Mouse (Mus musculus) thymus, postnatal 14 days (tissue): ENCODE results near the gene Pdhb.

ENCODE experiments used
- DNase-seq: peaks from one replicate; pipeline ENCODE4 v3.0.0; 2021

The Pdhb gene

DNA sequence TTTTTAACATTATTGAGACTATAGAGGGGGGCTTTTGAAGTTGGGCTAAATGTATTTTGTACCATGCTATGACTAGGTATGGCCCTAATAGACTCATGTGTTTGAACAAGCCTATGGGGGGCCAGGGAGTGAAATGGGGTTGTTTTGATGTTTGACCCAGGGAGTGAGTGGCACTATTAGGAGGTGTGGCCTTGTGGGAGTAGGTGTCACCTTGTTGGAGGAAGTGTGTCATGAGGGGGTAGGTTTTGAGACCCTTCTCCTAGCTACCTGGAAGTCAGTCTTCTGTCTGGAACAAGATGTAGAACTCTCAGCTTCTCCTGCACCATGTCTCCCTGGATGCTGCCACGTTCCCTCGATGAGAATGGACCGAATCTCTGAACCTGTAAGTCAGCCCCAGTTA lies 17.7 kb upstream of the Pdhb start:
- no peak for DNase-seq

DNA sequence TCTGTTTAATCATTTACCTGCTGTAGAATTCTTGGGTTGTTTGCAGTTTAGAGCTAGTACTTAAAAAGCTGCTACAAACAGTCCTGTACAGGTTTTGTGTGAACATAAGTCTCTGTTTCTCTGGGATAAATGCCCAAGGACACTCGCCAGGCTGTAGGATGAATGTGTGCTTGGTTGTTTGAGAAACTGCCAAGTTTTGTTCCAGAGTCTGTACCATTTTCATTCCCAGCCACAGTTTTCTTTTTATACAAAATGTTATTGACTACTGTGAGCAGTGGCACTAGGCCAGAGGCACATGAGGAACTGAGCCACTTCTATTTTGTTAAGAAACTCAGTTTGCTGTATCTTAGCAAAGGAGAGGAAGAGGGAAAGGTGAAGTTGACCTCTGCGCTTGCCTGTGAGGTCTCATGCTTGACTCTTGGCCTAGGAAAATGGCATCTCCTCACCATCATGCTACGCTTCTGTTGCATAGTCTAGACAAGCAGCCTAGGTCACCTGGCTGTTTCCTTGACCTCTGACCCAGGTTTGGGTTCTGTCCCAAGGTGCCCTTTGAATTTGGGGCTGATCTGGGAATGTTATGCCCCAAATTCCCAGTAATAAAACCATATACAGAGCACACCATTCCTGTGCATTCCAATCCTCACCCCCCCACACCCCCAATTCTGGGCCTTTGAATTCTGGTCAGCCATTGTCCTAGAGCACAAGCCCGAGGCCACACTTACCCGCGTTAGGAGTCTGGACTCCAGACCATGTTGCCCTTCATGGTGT lies 13.6 kb upstream of the Pdhb start:
- no peak for DNase-seq

DNA sequence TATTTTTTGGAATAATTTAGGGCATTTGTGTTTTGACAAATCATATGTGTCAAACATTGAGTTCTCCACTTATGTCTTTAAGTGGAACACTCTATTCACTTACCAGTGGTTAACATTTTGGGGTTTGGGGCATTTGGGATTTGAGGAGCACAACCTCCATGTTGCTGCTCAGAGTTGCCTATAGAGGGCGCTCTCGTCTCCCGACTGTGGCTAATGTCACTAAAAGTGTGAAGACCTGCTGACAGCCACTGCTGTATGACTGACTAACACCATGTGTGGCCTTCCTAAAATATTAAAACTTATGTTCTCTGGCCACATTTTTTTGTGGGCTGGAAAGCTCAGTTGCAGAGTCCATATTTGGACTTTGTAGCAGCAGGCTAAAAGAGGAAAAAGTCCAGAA lies 10.5 kb upstream of the Pdhb start:
- DNase-seq = no peak

DNA sequence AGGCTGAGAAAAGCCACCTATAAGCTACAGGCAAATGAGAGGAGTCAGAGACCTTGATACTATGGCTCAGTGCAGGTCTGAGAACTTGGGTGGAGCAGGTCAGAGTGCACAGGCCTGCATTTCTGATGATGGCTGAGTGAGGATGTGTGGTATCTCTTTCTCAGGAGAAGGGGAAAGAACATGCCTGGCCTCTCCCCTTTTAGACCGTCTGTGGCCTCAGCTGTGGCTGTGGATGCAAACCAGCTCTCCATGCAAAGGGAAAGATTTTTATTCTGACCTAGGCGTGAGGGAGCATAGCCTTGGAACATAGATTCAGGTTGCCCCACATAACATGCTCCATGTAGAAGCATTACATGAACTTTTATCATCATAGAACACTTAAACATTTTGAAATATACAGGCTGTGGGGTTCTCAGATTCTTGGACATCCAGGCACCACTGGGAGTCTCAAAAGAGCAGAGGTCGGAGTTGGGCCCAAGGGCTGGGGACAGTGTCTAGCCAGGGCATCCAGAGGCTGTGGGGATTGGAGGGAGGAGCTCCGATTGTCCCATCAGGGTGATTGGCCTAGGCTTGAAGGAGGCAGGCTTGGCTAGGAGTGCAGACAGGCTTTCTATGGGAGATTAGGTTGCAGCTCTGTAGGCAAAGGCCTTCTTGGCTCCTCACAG lies 7.7 kb upstream of the Pdhb start:
- DNase-seq = no peak

DNA sequence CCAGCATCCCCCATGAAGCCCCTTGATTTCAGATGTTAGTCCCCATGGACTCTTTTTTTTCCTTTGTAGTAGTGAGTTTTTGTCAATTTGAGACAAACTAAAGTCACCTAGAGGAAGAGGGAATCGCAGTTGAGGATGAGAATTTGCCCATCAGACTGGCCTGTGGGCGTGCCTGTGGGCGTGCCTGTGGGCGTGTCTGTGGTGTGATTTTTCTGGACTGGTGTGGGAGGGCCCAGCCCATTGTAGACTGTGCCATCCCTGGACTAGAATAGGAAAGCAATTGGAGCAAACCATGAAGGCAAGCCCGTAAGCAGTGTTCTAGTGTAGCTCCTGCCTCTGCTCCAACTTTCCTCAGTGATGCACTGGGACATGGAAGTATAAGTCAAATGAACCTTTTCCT lies 3.4 kb upstream of the Pdhb start:
- no peak for DNase-seq

DNA sequence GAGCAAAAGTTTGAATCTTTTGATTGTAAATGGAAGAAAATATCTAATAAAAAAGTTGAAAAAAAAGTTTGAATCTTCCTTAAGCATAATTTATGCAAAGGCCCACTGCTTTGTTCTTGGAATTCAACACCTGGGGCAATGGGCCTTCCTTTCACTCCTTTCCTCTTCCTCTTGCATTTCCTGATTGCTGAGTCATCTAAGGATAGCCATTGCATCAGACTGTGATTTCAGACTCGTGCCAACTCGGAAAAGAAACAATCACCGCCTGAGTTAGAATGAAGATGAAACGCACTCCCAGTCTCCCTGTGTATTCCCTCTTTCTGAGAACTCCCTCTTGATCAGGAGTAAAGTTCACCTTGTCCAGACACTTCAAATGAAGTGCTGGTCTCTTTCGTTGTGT lies 1.8 kb upstream of the Pdhb start:
- DNase-seq = no peak

DNA sequence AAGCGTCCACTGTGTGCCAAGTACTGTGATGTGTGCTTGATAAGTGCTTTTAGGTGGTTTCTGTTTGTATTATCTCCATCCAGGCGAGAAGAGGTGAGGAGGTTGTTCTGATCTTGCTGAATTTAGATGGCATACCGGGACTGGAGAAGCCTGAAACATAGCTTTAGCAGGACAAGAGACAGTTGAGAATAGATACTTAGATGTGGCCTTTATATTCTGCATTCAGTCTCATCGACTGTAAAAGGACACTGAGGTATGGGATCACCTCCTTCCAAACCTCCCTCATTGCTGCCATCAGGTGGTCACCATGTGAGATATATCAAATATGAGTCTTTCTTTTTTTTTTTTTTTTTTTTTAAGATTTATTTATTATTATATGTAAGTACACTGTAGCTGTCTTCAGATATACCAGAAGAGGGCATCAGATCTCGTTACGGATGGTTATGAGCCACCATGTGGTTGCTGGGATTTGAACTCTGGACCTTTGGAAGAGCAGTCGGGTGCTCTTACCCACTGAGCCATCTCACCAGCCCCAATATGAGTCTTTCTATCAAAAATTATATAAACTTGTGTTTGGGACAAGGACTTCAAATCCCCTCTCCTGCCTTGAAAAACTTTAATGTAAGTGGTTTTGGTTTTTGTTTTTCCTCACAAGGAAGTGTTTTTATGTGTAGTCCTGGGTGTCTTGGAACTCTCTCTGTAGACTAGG lies 871 bp upstream of the Pdhb start:
- DNase-seq = peak; percentile 64

DNA sequence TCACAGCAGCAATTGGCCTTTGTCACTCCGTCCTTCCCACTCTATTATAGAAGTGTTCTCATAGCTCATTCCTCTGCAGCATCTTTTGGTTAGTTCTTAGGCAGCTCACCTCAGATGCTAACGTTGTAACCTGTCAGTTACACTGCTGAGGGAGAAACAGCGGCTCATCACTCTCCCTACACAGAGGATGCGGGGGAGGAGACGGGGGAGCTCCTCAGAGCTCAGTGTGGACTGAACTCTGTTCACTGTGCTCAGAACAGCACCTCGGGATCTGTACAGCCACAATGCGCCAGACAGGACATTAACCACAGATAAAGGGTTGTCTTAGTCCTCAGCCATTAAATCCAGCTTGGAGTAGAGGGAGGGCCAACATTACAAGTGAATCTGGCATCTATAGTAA lies 8.4 kb downstream of the Pdhb start:
- no peak for DNase-seq

DNA sequence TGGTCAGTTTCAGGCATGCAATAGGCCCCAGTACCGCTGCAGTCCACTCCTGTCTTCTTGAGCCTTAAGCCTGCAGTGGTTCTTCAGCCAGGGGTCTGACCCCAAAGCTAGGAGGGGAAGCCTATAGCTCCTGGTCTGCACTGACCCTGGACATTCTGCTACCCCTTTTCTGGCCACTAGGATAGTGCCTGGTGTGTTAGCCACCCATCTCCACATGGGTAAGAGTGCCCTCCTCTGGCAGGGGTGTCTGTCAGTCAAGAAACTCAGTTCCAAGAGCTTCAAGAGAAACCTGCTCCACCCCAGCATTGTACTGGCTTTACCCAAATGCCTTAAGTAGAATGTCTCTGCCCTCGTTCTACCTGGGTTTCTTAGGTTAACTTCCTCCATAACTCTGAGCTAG lies 11.0 kb downstream of the Pdhb start:
- DNase-seq = peak; percentile 48

DNA sequence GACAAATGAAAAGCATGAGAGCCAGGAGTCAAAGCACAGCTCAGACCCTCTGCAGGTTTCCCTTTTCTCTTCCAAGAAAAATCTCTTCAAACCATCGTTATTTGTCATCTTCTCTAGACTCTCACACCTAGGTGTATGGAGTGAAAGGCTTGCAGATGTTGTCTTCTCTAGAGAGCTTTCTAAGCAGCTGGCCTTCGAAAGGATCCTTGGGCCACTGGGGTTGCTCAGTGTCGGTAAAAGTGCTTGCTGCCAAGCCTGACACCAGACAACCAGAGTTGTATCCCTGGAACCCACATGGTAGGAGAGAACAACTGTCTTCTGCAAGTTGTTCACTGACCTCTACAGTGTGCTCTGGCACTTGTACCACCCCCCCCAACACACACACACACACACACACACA lies 13.7 kb downstream of the Pdhb start:
- DNase-seq = no peak

DNA sequence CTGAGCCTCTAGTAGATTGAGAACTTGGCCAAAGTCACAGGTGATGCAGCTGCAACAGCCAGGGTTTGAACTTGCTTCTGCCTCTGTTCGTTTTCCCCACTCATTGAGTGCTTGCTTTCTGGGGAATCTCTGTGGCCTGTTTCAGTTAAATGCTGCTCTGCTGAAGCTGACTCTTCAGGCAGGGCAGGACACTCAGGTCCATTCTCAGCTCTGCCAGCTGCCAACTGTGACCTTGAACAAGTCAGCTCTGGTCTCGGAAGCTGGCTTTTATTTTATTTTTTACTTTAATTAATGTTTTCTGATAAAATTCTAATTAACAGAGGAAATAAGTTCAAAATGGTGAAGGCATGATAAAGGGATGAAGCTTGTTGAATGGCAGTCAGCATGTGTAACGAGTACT lies 14.1 kb downstream of the Pdhb start:
- no peak for DNase-seq

DNA sequence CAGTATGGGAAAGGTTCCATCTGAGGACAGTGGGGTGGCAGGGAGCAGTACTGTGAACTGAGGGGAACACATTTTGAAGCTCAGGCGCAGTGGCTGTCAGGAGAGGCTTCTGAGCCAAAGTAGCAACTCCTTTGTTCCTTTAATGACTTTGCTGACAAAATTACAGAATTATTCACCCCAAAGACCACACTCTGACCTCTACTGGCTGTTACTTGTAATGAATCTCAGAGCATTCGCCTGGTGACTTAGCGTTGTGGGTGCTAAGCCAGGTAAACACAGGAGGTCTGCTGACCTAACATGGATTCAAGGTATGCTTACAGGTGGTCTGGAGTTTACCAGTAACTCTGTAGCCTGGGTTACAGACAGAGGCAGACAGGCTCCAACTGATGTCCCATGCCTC lies 15.9 kb downstream of the Pdhb start:
- peak; percentile 25 for DNase-seq

DNA sequence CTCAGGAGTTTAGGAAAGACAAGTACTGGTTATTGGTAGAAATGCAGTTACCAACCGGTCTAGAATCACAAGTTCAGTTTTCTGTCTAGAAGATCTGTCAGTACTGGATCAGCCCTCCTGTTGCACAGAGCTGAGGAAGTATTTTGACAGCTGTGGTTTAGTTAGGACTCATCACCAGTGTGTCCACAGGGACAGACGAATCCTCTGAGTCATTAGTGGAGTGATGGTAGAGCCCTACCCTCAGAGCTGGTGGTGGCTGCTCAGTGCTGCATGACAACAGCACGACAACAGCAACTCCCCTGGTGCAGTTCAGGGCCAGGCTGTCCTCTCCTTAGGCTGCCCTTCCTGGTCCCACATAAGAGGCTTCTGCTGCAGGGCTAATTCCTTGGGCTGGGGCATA lies 18.8 kb downstream of the Pdhb start:
- no peak for DNase-seq

DNA sequence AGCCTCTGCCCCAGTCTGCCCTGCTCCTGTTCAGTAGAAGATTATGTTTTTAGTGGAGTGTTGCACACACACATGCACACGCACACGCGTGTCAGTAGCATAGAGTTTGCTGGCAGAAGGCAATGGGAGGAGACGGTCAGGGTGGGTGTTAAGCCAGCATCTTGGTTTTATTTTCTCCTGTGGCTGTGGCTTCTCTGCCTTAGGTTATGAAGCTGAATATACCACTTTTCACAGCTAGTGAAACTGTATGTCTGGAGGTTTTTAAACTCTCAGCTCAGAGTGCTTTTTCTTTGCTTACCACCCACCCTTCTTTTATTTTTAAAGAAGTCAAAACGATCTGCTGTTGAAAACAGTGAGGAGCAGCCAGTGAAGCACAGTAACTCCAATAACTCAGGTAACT lies 21.1 kb downstream of the Pdhb start:
- no peak for DNase-seq

DNA sequence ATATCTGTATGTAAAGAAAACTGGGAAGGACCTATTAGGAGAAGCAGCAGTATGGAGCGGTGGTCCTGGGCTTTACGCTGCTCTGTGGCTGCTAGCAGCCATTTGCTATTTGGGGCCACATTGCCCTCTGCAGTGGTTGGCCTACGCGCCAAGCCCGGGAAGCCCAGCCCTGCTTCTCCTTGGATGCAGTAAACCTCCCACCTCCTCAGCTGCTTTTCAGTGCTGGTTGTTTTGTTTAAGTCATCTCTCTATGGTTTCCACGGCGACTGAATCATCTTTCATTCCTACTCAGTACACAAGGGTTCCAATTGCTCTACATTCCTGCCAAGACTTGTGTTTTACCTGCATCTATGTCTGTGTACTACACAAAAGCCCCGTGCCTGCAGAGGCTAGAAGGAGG lies 24.0 kb downstream of the Pdhb start:
- no peak for DNase-seq

DNA sequence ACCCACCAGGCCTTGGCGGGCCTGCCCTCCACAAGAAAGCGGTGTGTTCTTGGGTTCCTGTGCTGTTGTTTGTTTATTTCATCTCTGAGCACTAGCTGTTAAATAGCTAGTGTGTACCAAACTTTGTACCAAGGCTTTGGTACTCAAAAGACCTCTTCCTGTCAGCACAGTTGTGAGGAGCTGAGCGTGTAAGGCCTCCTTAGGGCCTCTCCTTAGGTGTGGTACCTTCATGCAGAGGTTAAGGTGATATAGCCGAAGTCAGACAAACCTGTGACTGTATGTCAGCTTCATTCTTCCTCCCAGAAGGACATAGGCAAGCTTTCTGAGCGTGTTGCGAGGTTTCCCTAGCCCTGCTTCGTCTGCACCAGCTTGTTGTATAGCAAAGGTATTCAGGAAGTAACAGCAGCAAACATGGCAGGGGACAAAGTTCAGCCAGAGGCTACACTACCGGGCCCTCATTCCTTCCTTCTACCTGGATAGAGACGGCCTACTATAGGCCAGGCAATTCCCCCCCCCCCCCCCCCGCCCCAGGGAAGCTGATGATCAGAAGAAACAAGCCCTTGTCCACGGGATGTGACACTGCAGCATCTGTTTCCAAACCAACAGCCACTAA lies 26.1 kb downstream of the Pdhb start:
- DNase-seq = no peak

DNA sequence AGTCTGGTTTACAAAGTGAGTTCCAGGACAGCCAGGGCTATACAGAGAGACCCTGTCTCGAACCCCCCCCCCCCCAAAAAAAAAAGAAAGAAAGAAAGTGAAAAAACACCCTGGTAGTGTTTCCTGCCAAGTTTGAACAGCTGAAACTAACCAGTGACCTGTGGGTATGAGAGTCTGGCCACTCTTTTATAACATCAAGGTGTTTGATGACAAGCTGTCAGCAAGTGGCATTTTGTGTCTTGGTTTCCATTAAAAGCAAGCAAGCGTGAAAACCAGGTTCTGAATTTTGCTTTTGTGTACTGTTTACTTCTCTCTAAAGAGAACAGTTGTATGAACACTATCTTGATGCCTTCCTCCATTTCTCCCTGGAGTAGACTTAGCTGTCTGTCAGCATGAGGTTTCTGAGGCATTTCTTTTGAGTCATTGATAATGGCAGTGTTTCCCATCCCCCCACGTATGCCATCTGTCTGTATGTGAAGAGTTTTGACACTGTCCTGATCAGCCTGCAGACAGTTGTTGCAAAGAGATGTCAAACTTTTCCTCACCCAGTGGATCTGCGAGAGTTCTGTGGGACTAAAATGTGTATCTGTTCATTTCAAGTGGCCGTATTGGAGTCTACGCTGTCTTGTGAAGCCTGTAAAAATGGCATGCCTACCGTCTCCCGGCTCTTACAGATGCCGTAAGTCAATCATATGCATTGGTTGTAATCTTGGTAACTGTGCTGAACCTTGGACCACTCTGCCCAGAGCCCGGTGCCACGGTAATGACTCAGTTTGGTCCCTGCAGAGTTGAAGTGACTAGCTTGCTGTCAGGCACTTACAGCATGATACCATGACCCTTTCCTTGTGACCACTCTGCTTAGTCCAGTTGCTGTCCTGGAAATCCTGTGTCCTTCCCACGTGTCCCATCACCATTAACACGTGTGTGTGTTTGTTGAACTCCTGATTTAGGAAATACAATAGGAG lies 26.9 kb downstream of the Pdhb start:
- no peak for DNase-seq

DNA sequence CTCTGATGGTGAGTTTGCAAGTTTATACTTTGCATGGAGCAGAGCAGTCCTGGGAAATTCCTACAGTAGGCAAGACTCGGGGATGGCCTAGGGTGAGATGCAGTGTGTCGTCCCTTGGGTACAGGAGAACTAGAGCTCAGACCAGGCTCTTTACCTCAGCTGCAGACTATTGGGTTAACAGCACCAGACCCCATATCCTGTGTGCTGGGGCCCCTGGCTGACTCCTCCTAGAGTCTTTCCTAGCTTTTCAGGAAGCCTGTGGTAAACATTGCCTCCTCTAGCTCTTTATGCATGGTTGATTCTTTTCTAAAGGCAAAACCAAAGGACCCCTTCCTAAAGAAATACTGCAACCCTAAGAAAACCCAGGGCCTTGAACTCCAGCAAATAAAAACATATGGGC lies 31.7 kb downstream of the Pdhb start:
- DNase-seq = peak; percentile 52

DNA sequence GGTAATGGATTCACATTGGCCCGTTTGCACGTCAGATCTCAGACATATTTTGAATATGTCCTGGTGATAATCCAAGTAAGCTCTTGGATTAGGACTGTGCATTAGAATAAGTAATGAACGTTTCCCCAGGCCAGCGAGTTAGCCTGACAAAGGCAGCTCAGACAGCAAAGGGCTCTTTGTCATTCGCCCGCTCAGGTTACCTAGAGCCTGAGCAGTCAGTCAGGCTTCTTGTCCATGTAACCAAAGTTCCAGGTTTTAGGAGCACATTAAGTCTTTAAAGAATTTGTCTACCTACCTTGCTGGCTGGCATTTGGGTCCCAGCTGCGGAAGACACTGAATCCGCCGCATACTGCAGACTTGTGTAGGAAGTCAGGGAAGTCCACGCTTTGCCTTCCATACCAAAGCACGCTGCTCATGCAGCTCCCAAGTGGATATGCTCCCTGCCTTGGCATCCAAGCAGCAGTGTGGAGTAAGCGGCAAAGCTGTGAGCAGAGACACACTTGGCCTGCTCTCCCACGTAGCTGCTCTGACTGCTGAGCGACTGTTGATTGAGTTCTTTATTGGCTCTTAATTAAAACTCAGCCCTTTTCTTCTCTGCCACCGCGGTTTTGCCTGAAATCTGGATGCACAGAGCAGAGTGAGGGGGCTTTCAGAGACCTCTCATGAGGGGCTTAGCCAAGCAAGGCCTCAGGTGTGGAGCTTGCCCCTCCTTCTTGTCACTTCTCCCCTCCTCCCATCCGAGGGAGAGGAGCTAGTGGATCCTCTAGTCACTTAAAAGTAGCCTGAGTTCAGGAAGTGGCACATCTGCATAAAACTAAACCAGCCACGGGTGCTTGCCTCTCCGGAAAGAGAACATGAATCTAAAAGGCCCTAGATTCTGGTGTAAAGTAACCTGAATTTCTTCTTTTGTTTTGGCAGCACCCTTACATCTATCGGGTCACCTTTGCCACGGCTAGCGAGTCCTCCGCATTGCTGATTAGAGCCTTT lies 32.8 kb downstream of the Pdhb start:
- peak; percentile 56 for DNase-seq

DNA sequence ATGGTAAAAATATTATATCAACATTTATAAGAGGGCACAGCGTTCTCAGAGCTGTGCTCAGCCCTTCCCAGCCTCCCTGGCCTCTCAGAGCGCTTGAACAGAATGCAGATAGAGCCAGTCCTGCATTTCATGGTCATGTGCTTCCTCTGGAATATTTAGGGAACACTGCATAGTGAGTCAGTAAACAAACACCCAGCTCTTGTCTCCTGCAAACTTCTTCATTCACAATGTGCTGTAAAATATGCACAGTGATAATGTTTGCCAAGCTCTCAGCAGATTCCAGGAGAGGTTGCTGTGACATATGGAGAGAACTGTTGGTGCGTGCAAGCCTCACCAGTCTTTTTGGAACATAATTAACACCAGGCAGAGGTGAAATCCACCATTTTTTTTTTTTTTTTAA lies 37.7 kb downstream of the Pdhb start:
- no peak for DNase-seq

DNA sequence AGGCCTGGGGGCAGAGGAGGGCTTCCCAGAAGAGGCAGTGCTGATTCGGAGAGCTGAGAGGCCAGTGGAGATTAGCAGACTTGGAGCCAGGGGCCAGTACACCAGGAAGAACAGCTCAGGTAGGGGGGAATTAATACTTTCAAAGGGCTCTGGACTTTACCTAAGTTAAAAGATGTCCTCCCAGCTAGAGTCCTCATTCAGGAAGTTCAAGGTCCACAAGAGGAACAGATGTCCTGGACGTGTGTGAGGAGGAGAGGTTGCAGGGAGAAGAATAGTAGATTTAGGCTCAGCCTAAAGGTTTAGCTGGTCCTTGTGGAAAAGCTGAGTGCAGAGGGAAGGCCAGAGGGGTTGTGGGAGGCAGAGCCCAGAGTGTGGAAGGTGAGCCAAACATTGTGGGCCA lies 38.6 kb downstream of the Pdhb start:
- no peak for DNase-seq
